Mouse (Mus musculus): ENCODE results near the gene Ankrd40.

Ankrd40 gene

GRCm38 (mm10) chr11:94351094-94351493 lies 23.3 kb downstream of the Ankrd40 start:
- no peak for DNase-seq (ENCODE audit: low spot score in 2 of 2)

GRCm38 (mm10) chr11:94355521-94356217 lies 27.9 kb downstream of the Ankrd40 start:
- DNase-seq (ENCODE audit: low spot score in 2 of 2) = no peak

GRCm38 (mm10) chr11:94359168-94359567 lies 31.4 kb downstream of the Ankrd40 start:
- DNase-seq (ENCODE audit: low spot score in 2 of 2) = no peak

GRCm38 (mm10) chr11:94361166-94361870 lies 33.5 kb downstream of the Ankrd40 start:
- no peak for DNase-seq (ENCODE audit: low spot score in 2 of 2)

GRCm38 (mm10) chr11:94362101-94362500 lies 34.3 kb downstream of the Ankrd40 start:
- DNase-seq (ENCODE audit: low spot score in 2 of 2) = no peak

GRCm38 (mm10) chr11:94363690-94364089 lies 35.9 kb downstream of the Ankrd40 start:
- DNase-seq (ENCODE audit: low spot score in 2 of 2) = no peak

GRCm38 (mm10) chr11:94365340-94365739 lies 37.5 kb downstream of the Ankrd40 start:
- DNase-seq (ENCODE audit: low spot score in 2 of 2) = no peak

GRCm38 (mm10) chr11:94369981-94370380 lies 42.2 kb downstream of the Ankrd40 start:
- DNase-seq (ENCODE audit: low spot score in 2 of 2) = no peak

- DNase-seq (ENCODE audit: low spot score in 2 of 2) = no peak
These were observed 43.0 kb downstream of the Ankrd40 start for GRCm38 (mm10) chr11:94370809-94371208.

GRCm38 (mm10) chr11:94374276-94374948 lies 46.6 kb downstream of the Ankrd40 start:
- no peak for DNase-seq (ENCODE audit: low spot score in 2 of 2)

- no peak for DNase-seq (ENCODE audit: low spot score in 2 of 2)
These were observed 51.3 kb downstream of the Ankrd40 start for GRCm38 (mm10) chr11:94379061-94379460.

- no peak for DNase-seq (ENCODE audit: low spot score in 2 of 2)
These were observed 51.9 kb downstream of the Ankrd40 start for GRCm38 (mm10) chr11:94379736-94380135.

GRCm38 (mm10) chr11:94385977-94386771 lies 58.4 kb downstream of the Ankrd40 start:
- no peak for DNase-seq (ENCODE audit: low spot score in 2 of 2)

- DNase-seq (ENCODE audit: low spot score in 2 of 2) = no peak
These were observed 60.0 kb downstream of the Ankrd40 start for GRCm38 (mm10) chr11:94387756-94388155.

- DNase-seq (ENCODE audit: low spot score in 2 of 2) = no peak
These were observed 61.2 kb downstream of the Ankrd40 start for GRCm38 (mm10) chr11:94389021-94389420.

- DNase-seq (ENCODE audit: low spot score in 2 of 2) = no peak
These were observed 62.1 kb downstream of the Ankrd40 start for GRCm38 (mm10) chr11:94389724-94390396.

- no peak for DNase-seq (ENCODE audit: low spot score in 2 of 2)
These were observed 63.0 kb downstream of the Ankrd40 start for GRCm38 (mm10) chr11:94390825-94391224.
